Mouse (Mus musculus) spleen, adult 12 weeks (tissue): Measurements from ENCODE around the gene Alg6.

Experiments
- DNase-seq: peaks from one replicate; pipeline ENCODE4 v3.0.0; 2022; ENCODE audit warnings: low spot score

Alg6 gene

DNA sequence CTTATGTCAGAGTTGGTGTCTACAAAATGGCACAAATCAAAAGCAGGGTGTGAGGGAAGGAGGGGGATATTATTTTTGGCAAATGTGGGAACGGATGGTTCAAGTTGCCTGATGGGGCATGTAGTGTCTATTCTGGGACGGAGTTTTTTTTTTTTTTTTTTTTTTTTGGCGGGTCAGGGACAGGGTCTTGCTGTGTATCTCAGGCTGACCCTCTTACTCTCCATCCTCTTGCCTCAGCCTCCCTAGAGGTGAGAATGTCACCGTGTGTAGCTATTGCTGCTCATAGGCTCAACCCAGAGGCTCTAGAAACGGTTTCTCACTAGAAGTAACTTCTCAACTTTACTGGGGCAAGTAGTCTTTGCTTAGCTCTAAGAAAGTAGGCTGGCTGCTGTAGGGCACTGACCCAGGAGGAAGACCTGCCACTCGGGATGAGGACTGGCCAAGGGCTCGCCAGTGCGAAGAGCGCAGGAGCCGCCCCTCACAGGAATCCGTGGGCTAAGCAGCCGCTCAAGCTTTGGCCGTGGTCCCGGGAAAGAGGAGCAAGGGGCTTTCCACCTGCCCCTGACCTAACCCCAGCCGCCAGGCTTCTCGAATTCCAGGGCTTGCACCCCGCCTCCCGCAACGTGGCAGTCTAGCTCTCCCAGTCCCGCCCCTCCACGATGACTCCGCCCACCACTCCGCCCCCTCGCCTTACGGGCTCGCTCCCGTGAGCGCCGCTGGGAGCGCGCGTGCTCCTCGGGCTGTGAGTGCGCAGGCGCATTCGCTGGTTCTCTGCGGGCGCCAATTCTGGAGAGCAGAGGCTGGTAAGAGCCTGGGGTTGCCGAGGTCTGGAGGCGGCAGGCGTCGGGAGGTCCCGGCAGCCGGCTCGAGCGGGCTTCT lies at the start of gene Alg6:
TSS of gene Alg6 (plus strand) at position 761 of the 879 bp plus-strand sequence.
- peak; percentile 95 for DNase-seq

DNA sequence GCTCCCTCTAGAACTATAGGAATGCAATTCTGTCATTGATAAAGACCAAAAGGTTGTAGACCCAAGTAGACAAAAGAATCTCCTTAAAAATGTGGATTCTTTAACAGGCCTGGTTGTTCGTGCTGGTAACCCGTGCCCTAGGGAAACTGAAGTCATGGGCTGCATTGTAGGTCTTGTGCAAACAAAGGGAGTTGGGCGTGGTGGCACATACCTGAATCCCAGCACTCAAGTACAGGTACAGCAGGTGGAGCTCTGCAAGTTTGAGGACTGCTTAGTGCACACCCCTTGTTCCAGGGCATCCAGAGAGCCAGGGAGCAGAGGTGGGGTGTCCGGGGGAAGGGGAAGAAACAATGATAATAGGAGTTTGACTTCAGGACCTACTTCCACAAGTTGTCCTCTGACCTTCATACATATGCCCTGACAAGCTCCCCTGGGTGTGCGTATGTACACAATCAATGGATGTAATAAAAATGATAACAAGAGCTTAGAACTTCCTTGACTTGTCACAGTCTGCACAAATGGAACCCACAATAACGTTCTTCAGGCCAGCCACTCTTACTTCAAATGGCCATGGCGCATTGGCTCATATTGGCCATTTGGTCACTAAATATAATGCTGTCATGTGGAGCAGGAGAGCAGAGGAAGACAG lies 45.1 kb upstream of the Alg6 start:
- DNase-seq = no peak

DNA sequence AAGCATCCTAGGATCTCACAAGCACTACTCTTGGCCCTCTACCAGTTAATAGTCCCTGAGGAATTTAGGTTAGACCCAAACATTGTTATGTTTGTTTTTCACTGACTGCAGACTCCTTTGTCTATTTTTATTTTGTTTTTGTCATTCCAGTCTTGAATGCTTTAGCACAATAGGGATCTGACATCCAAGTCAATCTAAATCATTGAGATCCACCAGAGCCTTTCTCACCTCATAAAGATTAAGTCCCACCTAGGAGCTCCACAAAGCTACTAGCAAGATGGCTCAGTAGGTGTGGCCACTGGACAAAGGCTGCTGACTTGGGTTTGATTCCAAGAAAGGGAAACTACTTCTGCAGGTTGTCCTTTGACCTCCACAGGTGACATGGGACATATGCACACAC lies 40.3 kb upstream of the Alg6 start:
- DNase-seq = no peak

DNA sequence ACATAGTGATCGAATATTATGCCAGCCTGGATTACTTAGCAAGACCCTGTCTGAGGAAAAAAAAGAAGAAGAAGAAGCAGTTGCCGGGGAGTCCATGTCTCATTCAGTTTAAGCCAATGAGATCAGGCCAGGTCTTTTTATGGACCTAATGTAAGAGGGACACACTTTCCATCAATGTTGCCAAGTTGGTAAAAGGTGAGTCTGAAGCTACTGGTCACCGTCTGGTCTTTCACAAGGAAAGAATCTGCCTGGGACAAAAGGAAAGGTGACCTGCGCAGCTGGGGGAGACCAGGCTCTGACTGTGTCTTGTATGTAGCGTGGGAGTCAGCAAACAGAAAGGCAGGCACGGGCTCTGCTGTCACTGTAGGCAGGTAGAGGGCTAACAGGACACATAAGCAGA lies 31.5 kb upstream of the Alg6 start:
- DNase-seq = no peak

DNA sequence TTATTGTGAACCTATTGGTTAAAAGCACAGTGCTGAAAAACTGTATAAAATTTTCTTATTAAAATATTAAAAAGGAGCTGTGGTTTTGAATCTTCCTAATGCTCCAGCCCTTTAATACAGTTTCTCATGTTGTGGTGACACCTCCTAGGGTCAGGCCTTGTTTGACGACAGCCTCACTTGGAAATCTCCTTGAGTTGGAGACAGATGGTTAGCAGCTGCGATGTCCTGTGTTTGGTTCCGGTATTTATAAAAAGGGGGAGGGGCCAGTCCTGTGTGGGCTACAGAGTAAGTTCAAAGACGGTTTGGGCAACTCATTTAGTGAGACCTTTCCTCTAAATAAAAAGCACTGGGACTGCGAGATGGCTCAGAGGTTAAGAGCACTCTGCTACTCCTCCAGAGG lies 29.2 kb upstream of the Alg6 start:
- DNase-seq = no peak

DNA sequence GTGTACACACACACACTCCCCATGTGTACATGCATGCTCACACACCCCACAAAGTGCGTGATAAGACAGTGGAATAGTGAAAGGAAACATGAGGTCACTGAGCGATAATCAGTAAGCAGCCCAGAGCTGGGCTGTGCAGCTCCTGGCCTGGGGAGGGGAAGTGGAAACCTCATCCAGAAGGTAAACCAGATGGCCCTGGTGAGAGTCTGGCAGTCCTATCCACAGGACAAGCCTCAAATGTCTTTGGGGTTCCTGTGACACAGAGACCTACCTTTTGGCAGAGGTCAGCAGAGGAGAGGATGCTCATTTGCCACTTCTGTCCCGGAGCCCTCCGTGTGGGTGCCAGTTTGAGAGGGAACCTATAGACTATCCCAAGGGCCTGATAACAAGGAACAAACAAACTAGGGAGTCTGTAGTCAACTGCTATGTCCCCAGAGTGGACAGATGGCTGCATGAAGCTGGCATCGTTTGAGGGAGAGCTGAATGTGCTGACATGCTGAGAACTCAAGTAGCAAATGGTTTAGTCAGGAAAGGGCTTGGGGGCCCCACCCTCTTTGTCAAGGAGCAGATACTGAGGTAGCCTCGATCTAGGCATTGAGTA lies 2.8 kb upstream of the Alg6 start:
- DNase-seq = no peak

DNA sequence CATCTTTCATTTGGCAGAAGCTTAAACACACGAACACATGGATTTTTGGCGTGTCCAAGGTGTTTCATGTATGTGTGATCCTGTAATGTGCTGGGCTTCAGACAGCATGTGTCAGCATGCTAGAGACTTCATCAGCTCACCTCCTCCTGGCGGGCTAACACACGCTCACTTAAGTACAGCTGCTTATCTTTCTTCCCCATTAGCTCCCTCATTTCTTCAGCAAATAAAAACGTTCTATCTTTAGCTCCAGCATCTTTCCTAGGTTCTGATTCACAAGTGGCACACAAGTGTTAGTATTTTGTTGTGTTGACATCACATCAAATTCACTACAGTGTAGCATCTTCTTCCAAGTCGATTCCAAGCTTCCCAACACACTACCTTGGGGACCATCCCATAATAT lies 1.5 kb upstream of the Alg6 start:
- no peak for DNase-seq

DNA sequence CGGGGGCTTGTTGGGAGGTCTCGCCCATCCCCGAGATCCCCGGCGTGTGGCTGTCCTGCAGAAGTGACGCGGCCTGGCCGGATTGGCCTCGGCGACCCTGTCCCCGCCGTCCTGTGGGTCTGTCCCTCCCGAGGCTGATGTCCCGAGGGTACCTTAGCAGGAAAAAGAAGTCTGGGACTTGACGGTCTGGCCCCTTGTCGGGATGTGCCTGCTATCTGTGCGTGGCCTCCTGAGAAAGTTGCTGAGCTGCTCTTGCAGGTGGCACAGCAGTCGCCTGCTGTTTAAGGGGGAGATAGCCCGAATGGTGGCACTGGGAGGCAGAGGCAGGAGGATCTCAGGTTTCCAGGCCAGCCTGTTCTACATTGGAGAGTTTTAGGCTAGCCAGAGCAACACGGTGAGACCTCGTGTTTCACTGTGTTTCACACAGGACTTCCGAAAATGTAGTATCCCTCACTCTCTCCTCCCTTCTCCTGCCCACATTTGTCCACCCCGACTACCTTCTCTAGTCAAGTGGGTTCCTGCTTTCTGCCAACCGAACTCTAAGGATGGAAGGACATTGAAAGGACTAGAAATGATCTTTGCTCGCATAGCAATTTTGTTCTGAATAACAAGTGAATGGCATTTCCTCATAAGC lies 436 bp downstream of the Alg6 start:
- DNase-seq = no peak

DNA sequence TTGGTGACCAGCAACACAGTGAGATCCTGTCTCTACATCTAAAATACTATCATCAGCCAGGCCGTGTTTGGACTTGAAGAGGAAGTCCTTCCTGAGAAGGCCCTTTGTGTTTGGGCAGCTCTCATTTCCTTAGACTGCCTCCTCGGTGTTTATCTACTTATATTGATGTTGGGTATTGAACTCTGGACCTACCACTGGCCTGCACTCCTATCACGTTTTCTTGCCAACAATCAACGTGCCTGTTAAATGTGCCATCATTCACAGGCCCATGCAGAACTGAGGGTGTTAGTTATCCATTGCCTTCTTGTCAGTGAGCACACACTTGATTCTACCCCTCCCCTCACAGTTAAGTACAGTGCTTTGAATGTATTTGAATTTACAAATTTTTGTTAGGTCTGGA lies 2.4 kb downstream of the Alg6 start:
- no peak for DNase-seq

DNA sequence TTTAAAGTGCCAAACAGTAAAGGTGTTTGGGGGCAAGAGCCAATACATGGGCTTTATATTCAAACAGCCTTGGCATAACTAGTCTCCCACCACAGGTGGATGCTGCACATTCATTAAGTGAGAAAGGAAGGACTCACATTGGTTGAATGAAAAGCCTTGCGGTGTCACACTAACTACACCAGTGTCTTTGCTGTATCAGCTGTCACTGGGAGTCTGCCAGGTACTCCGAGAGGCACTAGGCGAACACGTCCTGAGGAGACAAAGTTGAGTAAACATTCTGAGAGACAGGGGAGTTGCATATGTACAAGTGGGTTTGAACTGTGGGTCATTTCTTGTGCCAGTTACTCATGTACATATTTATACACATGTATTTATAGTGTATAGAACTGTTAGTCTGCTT lies 8.9 kb downstream of the Alg6 start:
- no peak for DNase-seq

DNA sequence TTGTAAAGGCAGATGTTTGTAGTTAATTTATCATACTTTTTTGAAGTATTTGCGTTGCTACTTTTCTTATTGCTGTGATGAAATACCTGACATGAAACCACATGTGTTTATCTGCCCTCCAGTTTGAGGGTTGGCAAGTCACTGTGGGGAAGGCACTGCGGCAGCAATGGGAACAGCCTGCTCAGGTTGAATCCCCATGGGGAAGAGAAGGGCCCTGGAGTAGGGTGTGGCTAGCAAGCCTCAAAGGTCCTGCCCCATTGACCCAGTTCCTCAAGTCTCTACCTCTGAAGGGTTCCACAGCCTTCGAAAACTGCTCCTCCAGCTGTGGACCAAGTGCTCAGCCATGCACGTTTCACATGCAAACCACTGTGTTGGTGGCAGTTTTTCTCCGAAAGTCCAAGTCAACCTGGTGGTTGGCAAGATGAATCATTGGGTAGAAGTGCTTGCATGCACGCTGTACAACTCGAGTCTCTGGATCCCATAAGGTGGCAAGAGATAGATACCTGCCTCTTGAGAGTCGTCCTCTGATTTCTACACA lies 10.5 kb downstream of the Alg6 start:
- no peak for DNase-seq

DNA sequence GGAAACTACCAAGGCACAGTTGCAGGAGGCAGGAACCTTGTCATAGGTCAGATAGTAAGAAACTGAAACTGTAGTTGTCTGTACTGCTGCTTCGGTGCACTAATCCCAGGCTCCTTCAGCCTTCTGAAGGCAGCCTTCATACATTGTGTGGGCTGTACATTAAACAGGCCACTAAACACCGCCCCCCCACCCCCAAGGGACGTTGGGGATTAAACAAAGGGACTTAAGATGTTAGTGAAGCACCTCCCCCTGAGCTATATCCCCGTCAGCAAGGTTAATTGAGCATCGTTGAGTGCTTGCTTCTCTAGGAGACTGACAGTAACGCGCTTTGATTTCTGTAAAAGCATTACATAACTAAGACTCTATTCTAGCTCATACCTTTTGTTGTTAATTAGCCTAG lies 24.4 kb downstream of the Alg6 start:
- no peak for DNase-seq

DNA sequence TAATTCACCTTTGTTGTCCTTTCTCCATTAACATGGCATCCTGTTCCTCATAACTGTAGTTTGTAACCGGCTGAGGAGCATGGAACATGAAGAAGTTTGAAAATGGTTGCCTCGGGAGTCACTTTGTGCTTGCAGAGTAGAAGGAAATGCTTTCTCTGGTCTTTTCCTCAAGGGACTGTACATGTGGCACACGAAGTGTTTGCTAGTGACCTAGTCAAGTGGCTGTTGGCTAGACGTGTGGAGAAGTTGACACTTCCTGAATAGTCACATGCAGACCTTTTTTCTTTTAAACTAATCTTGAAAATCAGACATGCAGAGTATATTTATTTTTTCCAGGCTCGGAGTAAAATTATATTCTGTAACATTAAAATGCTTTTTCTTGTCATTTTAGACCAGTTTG lies 37.0 kb downstream of the Alg6 start:
- DNase-seq = no peak

DNA sequence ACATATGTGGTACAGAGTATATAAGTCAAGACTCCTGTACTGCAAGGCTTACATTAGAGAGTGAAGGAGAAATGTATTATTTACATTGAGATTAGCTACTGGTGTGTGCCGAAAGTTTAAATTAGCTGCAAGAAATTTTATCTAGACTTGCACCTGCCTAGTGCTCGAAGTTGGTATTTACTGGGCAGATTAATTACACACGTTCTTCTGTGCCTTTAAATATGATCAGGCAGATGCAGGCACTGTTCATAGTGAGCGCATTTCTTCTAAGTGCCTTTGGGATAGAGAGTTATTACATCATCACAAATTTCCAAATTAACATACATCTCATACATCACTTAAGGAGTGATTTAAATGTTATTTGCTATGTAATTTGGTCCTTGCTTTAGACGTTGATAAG lies 50.8 kb downstream of the Alg6 start:
- no peak for DNase-seq

DNA sequence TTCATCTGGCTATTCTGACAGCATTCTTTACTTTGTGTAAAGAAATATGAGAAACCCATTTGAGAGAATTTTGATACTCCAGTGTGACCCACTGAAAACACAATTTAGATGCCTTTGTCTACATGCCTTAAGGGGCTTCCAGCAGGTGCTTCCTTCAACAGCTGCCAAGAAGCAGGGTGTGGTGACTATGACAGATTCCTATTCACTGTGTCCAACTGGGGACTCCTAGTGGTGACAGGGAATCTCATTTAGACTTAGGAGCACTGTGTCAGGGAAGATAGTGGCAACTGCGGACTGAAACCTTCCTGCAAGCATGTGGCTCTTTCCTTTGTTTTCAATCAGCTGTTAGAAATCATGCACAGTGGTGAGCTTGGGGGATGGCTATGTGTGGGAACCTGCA lies 51.3 kb downstream of the Alg6 start:
- DNase-seq = no peak

DNA sequence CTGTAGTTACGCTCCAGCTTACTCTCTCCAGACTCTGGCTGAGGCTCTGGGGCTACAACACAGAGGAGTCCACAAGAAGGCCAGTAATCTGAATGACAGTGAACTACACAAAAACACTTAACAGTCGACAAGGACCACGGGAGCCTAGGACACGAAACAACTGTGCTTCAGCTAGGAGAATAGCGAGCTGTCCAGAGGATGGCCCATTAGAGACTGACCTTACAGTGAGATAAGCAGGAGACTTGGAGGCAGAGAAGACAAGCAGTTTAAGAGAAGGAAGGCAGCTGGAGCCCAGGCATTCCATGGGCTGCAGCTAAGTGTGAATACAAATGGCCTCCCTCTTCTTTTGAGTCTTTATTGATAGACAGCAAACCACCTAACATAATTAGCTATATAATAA lies 55.1 kb downstream of the Alg6 start:
- no peak for DNase-seq

DNA sequence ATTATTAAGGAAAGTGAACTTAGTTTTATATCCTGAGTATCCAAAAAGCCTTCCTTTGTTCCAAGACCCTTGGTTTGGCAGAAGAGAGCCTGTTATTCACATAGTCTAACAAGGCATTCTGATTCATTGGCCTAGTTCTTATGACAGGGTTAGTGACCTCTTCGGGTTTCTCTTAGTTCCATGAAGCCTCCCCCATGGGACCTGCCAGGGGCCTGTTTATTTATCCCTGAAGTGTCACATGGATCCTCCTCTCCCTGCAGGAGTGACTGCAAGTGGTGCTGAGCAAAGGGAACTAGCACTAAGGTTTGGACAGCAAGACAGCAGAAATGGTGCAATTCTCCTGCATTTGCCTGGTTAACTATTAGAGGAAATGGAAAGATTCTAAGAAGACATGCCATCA lies 57.6 kb downstream of the Alg6 start:
- no peak for DNase-seq

DNA sequence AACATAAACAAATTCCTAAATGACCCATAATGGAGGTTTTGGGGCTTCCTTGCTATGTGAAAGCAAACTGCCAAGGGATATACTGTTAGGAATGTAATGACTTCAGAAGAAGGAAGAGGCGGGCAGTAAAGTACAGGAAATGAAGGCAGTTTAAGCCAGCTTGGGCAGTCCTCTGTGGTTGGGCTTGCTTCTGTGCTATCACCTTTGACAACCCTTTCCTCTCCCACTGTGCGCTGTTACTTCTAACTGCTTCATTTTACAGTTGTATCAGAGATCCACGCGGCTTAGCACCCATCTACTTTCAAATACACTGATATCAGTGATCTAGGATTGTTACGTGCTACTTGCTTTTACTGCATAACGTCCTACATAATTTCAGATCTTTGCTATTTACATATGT lies 76.9 kb downstream of the Alg6 start:
- no peak for DNase-seq
